Mouse (Mus musculus) hindbrain, postnatal 0 days (tissue): ENCODE measurements at regions not wholly inside any gene's neighbourhood (a gene's known extent, or its start where the extent isn't known, plus 50 kb on each side); places are given as distances from the start of the nearest gene placed in this dataset.

Experiments
- ATAC-seq: fragments of 200-750 bp; cut with Nextera tagmentation; 2 replicates; pipeline ENCODE4 v1.8.0; 2017; ENCODE audit warnings: mild to moderate bottlenecking, moderate TSS enrichment, moderate library complexity
- DNase-seq: peaks from one replicate; pipeline ENCODE4 v3.0.0-alpha.2; 2015; ENCODE audit warnings: low spot score
- H3K27ac ChIP-seq: fragments of 300-500 bp; sonication (generic); 2 replicates; pipeline ENCODE4 v1.5.1; 2014; ENCODE audit warnings: mild to moderate bottlenecking
- H3K27me3 ChIP-seq: fragments of 300-500 bp; sonication (generic); 2 replicates; pipeline ENCODE4 v1.6.1; 2014; ENCODE audit warnings: low read length, mixed read lengths; ENCODE audit not compliant: insufficient read depth
- H3K36me3 ChIP-seq: fragments of 300-500 bp; sonication (generic); 2 replicates; pipeline ENCODE4 v1.6.1; 2014; ENCODE audit warnings: low read length, mixed read lengths; ENCODE audit not compliant: insufficient read depth
- H3K4me1 ChIP-seq: fragments of 300-500 bp; sonication (generic); 2 replicates; pipeline ENCODE4 v1.6.1; 2014; ENCODE audit warnings: antibody characterized with exemption, low read length, mixed read lengths; ENCODE audit not compliant: insufficient read depth
- H3K4me2 ChIP-seq: fragments of 300-500 bp; sonication (generic); 2 replicates; pipeline ENCODE4 v1.6.1; 2014; ENCODE audit warnings: low read depth, mild to moderate bottlenecking, low read length, moderate library complexity, mixed read lengths
- H3K4me3 ChIP-seq: fragments of 300-500 bp; sonication (generic); 2 replicates; pipeline ENCODE4 v1.5.1; 2014; ENCODE audit warnings: low read length
- H3K9ac ChIP-seq: fragments of 300-500 bp; sonication (generic); replicated peaks from 2 replicates; pipeline ENCODE4 v1.6.1; 2014; ENCODE audit warnings: mild to moderate bottlenecking, low read length, moderate library complexity, mixed read lengths
- H3K9me3 ChIP-seq: fragments of 300-500 bp; sonication (generic); 2 replicates; pipeline ENCODE4 v1.6.1; 2016; ENCODE audit warnings: low read length, mixed read lengths
- CTCF ChIP-seq: IDR thresholded peaks from 2 replicates; pipeline ENCODE4 v1.5.1; 2016; ENCODE audit warnings: antibody characterized with exemption, control low read depth, low read depth
- WGBS: fragments of 180-500 bp; shearing (Covaris S2); extraction: QIAGEN DNeasy Blood & Tissue Kit; methylation state at CpG from one replicate; pipeline ENCODE4 v1.1.7; 2014; 5-methylcytosine and 5-hydroxymethylcytosine counted together

- no peak overlapping the region for H3K9ac ChIP-seq
- no peaks in the 10 kb centered on the region for H3K9me3 ChIP-seq
- DNase-seq, result no peak
- no peaks in the 10 kb centered on the region for H3K4me1 ChIP-seq
- H3K36me3 ChIP-seq, result no peaks in the 10 kb centered on the region
- H3K4me2 ChIP-seq, result no peak overlapping the region
- TF ChIP-seq CTCF, result no peak
- H3K27me3 ChIP-seq, result no peaks in the 10 kb centered on the region
- no peak for ATAC-seq
- H3K27ac ChIP-seq, result no peak overlapping the region
- H3K4me3 ChIP-seq, result no peak overlapping the region
- WGBS, result 91% methylated on average over 1 of the region's 1 CpGs
Observed at GRCm38 (mm10) chr7:125222684-125223083, 221.8 kb upstream of the Kdm8 start.

- no peak for TF ChIP-seq CTCF
- H3K4me2 ChIP-seq, result no peak overlapping the region
- H3K27me3 ChIP-seq, result no peaks in the 10 kb centered on the region
- H3K36me3 ChIP-seq, result no peaks in the 10 kb centered on the region
- no peaks in the 10 kb centered on the region for H3K9me3 ChIP-seq
- no peak overlapping the region for H3K9ac ChIP-seq
- WGBS, result 23% methylated on average over 7 of the region's 7 CpGs
- no peak for ATAC-seq
- H3K4me1 ChIP-seq, result no peaks in the 10 kb centered on the region
- H3K4me3 ChIP-seq, result no peak overlapping the region
- peak; percentile 37 for DNase-seq
- H3K27ac ChIP-seq, result no peak overlapping the region
Observed at GRCm38 (mm10) chr7:125234911-125235310, 209.6 kb upstream of the Kdm8 start.

DNA sequence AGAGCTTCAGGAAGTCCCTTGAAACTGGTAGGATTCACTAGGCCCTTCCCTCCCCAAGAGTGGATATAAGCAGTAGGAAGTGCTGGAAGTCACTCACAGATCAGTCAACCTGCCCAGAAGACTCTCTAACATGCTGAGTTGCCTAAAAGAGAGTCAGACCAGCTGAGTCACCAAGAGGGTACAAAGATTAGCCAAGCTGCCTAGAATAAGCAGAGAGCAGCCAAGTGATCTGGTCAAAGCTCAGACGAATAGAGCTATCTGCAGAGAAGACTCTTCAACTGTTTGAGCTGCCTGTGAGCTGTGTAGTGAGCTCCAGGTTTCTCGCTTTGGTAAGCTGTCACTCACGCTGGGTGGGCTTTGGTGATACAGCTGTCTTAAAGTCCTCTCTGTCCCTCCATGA lies 207.4 kb upstream of the Kdm8 start:
- 88% methylated on average over 3 of the region's 3 CpGs for WGBS

DNA sequence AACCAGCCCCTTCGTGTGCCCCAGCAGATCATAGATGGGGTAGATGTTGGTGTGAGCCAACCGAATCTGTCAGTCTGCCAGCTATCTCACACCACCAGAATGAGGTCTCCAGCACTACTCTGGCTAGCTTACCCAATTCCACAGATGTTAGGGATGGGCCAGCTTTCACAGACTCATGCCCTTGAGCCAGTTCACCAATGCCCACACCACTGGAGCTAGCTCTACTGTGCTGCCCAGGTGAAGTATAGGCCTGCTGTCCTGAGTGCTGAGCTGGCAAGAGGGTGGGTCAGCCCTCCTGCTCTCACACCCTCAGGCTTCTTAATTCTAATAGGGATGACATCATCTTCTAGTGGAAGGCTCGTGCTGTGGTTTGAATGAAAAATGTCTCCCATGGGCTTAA lies 201.5 kb upstream of the Kdm8 start:
- no peak overlapping the region for H3K27ac ChIP-seq
- no peaks in the 10 kb centered on the region for H3K9me3 ChIP-seq
- no peak overlapping the region for H3K9ac ChIP-seq
- ATAC-seq (no peak), DNase-seq (no peak)
- no peak overlapping the region for H3K4me2 ChIP-seq
- no peaks in the 10 kb centered on the region for H3K27me3 ChIP-seq
- H3K4me1 ChIP-seq, result no peaks in the 10 kb centered on the region
- no peaks in the 10 kb centered on the region for H3K36me3 ChIP-seq
- no peak for TF ChIP-seq CTCF
- no peak overlapping the region for H3K4me3 ChIP-seq
- WGBS, result 84% methylated on average over 3 of the region's 3 CpGs

More for the DNA sequence above, 207.4 kb upstream of the Kdm8 start:
- Histone ChIP-seq H3K9ac (no peak overlapping the region), H3K27ac (no peak overlapping the region), H3K27me3 (no peaks in the 10 kb centered on the region), H3K9me3 (no peaks in the 10 kb centered on the region), H3K4me2 (no peak overlapping the region), H3K4me3 (no peak overlapping the region), H3K4me1 (no peaks in the 10 kb centered on the region), H3K36me3 (no peaks in the 10 kb centered on the region)
- no peak for ATAC-seq
- no peak for TF ChIP-seq CTCF
- DNase-seq, result no peak

DNA sequence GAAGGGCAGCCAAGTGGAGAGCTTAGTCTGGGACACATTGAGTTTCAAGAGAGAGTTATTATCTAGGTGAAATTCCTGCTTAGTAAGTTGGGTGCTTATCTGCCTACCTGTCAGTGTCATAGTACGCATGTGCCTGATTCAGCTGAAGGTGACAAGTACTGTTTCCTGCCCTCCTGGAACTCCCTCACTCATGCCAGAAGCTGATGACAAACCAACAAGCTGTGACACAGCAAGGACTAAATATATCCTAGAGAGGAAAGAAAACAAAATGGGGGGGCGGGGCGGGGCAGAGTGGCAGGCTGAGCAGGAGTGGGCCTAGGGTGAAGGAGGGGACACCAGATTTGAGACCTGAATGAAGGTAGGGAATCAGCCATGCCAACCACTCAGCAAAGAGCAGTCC lies 196.1 kb upstream of the Kdm8 start:
- TF ChIP-seq CTCF, result no peak
- no peak overlapping the region for H3K27ac ChIP-seq
- no peak overlapping the region for H3K4me3 ChIP-seq
- no peak overlapping the region for H3K4me2 ChIP-seq
- H3K9me3 ChIP-seq, result no peaks in the 10 kb centered on the region
- DNase-seq (no peak), ATAC-seq (no peak)
- 90% methylated on average over 3 of the region's 3 CpGs for WGBS
- H3K9ac ChIP-seq, result no peak overlapping the region
- H3K4me1 ChIP-seq, result 0 out of 2 replicates have a peak, but pooled peaks cover 4% of the 10 kb centered on the region
- H3K27me3 ChIP-seq, result no peaks in the 10 kb centered on the region
- no peaks in the 10 kb centered on the region for H3K36me3 ChIP-seq

DNA sequence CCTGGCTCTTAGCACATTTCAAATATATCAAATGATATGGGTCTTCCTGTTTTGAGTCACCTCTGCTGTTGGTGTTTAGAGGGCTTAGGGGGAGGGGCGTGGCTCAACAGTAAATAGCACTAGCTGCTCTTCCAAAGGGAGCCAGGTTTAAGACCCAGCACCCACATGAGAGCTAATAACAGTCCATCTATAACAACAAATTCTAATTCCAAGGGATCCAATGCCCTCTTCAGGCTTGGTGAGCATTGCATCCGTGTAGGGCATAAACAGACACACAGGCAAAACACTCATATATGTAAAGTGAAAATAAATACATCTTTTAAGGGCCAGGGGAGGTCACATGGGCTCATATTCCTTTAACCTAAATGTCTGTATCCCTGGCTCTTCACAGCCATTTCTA lies 194.1 kb upstream of the Kdm8 start:
- Histone ChIP-seq H3K4me3 (no peak overlapping the region), H3K36me3 (no peaks in the 10 kb centered on the region), H3K9ac (no peak overlapping the region), H3K27ac (no peak overlapping the region), H3K9me3 (no peaks in the 10 kb centered on the region), H3K4me1 (0 out of 2 replicates have a peak, but pooled peaks cover 4% of the 10 kb centered on the region), H3K4me2 (no peak overlapping the region), H3K27me3 (no peaks in the 10 kb centered on the region)
- TF ChIP-seq CTCF, result peak; percentile 43
- 75% methylated on average over 2 of the region's 2 CpGs for WGBS
- ATAC-seq, result no peak
- DNase-seq, result no peak

DNA sequence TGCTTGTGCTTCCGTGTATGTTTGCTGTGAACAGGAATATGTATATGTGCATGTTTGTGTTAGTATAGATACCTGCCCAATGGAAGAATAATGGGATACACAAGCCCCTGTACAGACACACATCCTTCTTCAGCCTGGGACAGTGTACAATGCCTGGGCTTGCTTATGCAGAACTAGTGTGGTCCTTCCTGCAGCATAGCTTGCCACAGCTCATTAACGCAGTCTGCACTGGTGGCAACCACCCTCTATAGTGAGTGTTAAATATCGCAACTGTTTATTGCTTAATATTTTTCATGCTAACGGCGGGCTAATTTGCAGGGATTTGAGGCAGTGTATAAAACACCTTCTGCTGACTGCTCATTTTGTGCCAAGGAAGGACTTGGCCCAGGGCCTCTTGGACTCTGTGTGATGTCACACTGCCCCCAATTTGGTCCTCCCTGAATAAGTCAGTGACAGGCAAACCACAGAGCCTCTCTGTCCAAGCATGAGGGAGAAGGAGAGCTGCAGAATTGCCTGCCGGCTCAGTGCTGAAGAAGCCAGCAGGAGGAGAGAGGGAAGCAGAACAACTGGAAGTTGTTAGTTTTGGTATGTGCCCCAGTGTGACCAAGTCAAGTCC lies 193.4 kb upstream of the Kdm8 start:
- Histone ChIP-seq H3K4me2 (no peak overlapping the region), H3K9ac (no peak overlapping the region), H3K9me3 (no peaks in the 10 kb centered on the region), H3K4me1 (0 out of 2 replicates have a peak, but pooled peaks cover 4% of the 10 kb centered on the region), H3K36me3 (no peaks in the 10 kb centered on the region), H3K27me3 (no peaks in the 10 kb centered on the region), H3K27ac (no peak overlapping the region), H3K4me3 (no peak overlapping the region)
- ATAC-seq, result peak; percentile 56; the same call in 1 of the 2 replicates
- TF ChIP-seq CTCF, result no peak
- peak; percentile 66 for DNase-seq
- WGBS, result 42% methylated on average over 6 of the region's 6 CpGs
